ENCODE assay signal across 8 mouse cellular contexts in the genomic region with DNA sequence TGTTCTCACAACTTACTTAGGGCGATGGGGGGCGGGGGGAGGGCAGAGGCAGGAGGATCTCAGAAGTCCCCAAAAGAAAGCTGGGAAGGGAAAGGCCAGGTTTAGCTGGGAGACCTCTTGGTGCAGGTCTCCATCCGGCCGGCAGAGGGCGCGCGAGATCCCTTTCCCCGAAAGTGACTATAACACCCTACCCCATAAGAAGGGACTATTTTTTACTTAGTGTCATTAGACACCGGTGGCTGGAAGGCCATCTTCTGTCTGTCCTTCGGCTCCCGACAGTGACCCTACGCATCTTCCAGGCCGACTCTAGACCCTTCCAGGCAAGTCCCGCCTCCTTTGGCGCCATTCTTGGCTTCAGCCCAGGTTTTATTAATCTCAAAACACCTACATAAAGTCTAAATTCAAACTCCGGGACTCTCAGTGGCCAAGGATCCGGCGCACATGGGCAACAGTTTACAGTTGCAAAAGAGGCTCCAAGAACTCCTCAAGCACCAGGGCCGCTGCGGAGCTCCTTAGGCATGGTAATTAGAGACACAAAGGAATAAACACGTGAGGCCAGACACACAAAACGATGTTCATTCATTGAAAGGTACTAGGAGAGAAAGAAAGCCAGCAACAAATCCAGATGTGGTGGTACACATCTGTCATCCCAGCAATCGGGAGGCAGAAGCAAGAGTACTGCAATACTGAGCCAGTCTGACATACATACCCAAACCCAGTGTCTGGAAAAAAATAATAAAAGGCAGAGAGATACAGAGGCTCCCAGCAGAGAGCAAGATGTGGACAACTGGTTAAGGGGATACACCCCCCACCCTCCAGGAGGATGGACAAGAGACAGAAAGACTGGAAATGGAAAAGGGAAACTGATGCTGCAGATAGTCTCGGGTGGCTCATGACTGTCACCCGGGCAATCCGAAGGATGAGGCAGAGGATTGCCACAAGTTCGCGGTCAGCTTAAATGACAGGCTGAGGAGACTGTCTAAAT. TPM values are rescaled to one million over a fixed set of nuclear protein-coding genes. Genes with fewer than 3 reads are reported as not detected.
DNase-seq lines count a peak whose midpoint lies in the region; ATAC-seq and TF ChIP-seq lines count a peak whose summit lies in the region.

A gene (plus strand): TSS at position 563 of the 985 bp plus-strand sequence.

- no peak within 1 kb of the TSS for H3K27ac ChIP-seq in forebrain, postnatal 0 days (ENCODE audit: low read depth, low read length)
- no peak within 1 kb of the TSS for H3K27ac ChIP-seq in neural tube, embryonic 13.5 days (replicated peaks)

- H3K27me3 ChIP-seq in G1E (ENCODE audit: insufficient read depth, low read length) = peaks cover 63% of the 10 kb centered on the region
- peaks cover 46% of the 10 kb centered on the region for H3K27me3 ChIP-seq in forebrain, postnatal 0 days (ENCODE audit: insufficient read depth, low read length)
- H3K27me3 ChIP-seq in neural tube, embryonic 13.5 days = peaks cover 57% of the 10 kb centered on the region

- peak within 1 kb of the TSS; percentile 45 for H3K4me2 ChIP-seq in forebrain, postnatal 0 days (ENCODE audit: low read depth)
- H3K4me2 ChIP-seq in neural tube, embryonic 13.5 days = peak within 1 kb of the TSS; percentile 52

- 0 out of 2 replicates have a peak within 1 kb of the TSS, but pooled peaks have one; percentile 14 for H3K9ac ChIP-seq in forebrain, postnatal 0 days
- H3K9ac ChIP-seq in neural tube, embryonic 13.5 days = 0 out of 2 replicates have a peak within 1 kb of the TSS, but pooled peaks have one; percentile 52

- peaks cover 13% of the 10 kb centered on the region for H3K4me1 ChIP-seq in G1E (ENCODE audit: insufficient read depth, low read depth, low read length)
- H3K4me1 ChIP-seq in forebrain, postnatal 0 days (ENCODE audit: insufficient read depth) = no peaks in the 10 kb centered on the region
- peaks cover 8% of the 10 kb centered on the region for H3K4me1 ChIP-seq in neural tube, embryonic 13.5 days (replicated peaks)

- WGBS in forebrain, postnatal 0 days = 14% methylated on average over 28 of the region's 28 CpGs
- WGBS in neural tube, embryonic 13.5 days = 11% methylated on average over 28 of the region's 28 CpGs

- DNase-seq in G1E (ENCODE audit: low spot score) = peak; percentile 79
- peak; percentile 76 to 79 for DNase-seq in cerebellum, adult 18-20 months
- DNase-seq in forebrain, postnatal 0 days = peak; percentile 54
- peak; percentile 83 for DNase-seq in heart, postnatal 4 days
- peak; percentile 64 for DNase-seq in layer of hippocampus, adult 11-12 months (ENCODE audit: low spot score)
- peak; percentile 72 to 77 for DNase-seq in lung, adult 18-20 months
- DNase-seq in thymus, postnatal 0 days (ENCODE audit: low spot score) = peak; percentile 50

- ATAC-seq in G1E (ENCODE audit: extremely low read depth, insufficient number of reproducible peaks, low FRiP score, poor library complexity, severe bottlenecking) = no peak; the same call in 1 of the 2 replicates
- no peak for ATAC-seq in forebrain, postnatal 0 days
- no peak for ATAC-seq in neural tube, embryonic 13.5 days (ENCODE audit: low read depth)

- H3K4me3 ChIP-seq in G1E (ENCODE audit: low read depth, low read length) = peak within 1 kb of the TSS; percentile 19; the same call in 1 of the 2 replicates
- H3K4me3 ChIP-seq in forebrain, postnatal 0 days (ENCODE audit: low read depth, low read length) = peak within 1 kb of the TSS; percentile 28
- H3K4me3 ChIP-seq in neural tube, embryonic 13.5 days = peak within 1 kb of the TSS; percentile 35

- H3K9me3 ChIP-seq in G1E (replicated peaks) = peaks cover 15% of the 10 kb centered on the region
- H3K9me3 ChIP-seq in forebrain, postnatal 0 days (ENCODE audit: low read length) = no peaks in the 10 kb centered on the region
- no peaks in the 10 kb centered on the region for H3K9me3 ChIP-seq in neural tube, embryonic 13.5 days

- TF ChIP-seq CTCF in G1E (IDR thresholded peaks at IDR 0.05; ENCODE audit: low read depth, low read length) = peak; percentile 91
- TF ChIP-seq CTCF in forebrain, postnatal 0 days (IDR thresholded peaks at IDR 0.05; ENCODE audit: low read depth) = peak; percentile 81

- H3K36me3 ChIP-seq in G1E (replicated peaks) = no peaks in the 10 kb centered on the region
- no peaks in the 10 kb centered on the region for H3K36me3 ChIP-seq in forebrain, postnatal 0 days (ENCODE audit: insufficient read depth)
- no peaks in the 10 kb centered on the region for H3K36me3 ChIP-seq in neural tube, embryonic 13.5 days

RNA-seq across cellular contexts. Expression of the gene that starts here (rescaled TPM):
- total RNA-seq in G1E (2014; fragmentation: Nextera tagmentation) = not detected in 2 replicates
- total RNA-seq in G1E (2017) = 0.05 TPM in 1 of 2 replicates, not detected in the other
- not detected in 2 replicates for polyA plus RNA-seq in G1E (2012)
- total RNA-seq in forebrain, postnatal 0 days (2014; rRNA removed) = 0.14 TPM in 1 of 2 replicates, not detected in the other
- not detected in 2 replicates for polyA plus RNA-seq in forebrain, postnatal 0 days (2015; fragmentation: Nextera tagmentation; extraction: Ambion mirVana)
- under 1 TPM; 0.43 to 0.59 TPM for total RNA-seq in heart, postnatal 4 days (2021)
- not detected in 2 replicates for polyA plus RNA-seq in neural tube, embryonic 13.5 days (2015; fragmentation: Nextera tagmentation; extraction: Ambion mirVana)
- 0.14 and 0.34 TPM in 2 replicates for polyA plus RNA-seq in thymus, postnatal 0 days (2015; fragmentation: Nextera tagmentation; extraction: Ambion mirVana)

Comparison
In these comparisons a context has a peak if more than half of its experiments do, and no peak if none do; other contexts are left out.
1. Peak in DNase-seq and H3K4me3 ChIP-seq in G1E; RNA of the gene not detected or under 1 TPM.
2. Peak in DNase-seq, H3K4me3 ChIP-seq, H3K9ac ChIP-seq and H3K4me2 ChIP-seq in forebrain, postnatal 0 days; RNA of the gene not detected or under 1 TPM.
3. Peak in DNase-seq in heart, postnatal 4 days; RNA of the gene not detected or under 1 TPM.
4. Peak in DNase-seq in thymus, postnatal 0 days; RNA of the gene not detected or under 1 TPM.